19 mouse cellular contexts compared by ENCODE assay signal in the genomic region with DNA sequence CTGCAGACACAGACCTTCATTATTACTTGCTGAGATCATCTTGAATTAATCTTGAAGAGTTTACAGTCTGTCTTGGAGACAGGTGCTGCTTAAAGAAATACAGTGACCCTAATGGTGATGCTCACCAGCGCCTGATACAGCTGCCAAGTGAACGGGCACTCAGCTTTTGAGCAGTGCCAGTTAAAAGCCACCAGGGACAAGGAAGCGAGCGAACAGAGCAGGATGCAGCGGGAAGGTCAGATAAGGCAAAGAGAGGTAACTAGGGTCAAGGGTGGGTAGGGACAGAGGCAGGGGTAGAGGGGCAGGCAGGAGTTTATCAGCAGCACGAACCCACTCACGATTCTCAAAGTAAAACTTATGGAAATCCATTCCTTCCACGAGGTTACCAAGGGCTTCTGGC.
"Had no signal": no experiment of that assay in that cellular context is flagged by ENCODE, and none has a peak within 500 bp of the region (broad histone marks: within the 10 kb centered on the region; RNA-seq: fewer than 3 reads in every experiment).

No protein-coding gene starts in this region.

- H3K27ac ChIP-seq: kidney, postnatal 0 days; limb, embryonic 12.5 days; limb, embryonic 15.5 days; liver, embryonic 14.5 days; macrophage; midbrain, embryonic 12.5 days; midbrain, embryonic 15.5 days; neural tube, embryonic 12.5 days; neural tube, embryonic 15.5 days had no signal

- H3K4me2 ChIP-seq: limb, embryonic 12.5 days; limb, embryonic 15.5 days; liver, embryonic 11.5 days; lung, embryonic 14.5 days; midbrain, embryonic 12.5 days; midbrain, embryonic 15.5 days; neural tube, embryonic 12.5 days; neural tube, embryonic 15.5 days had no signal

- H3K9ac ChIP-seq: limb, embryonic 12.5 days; limb, embryonic 15.5 days; liver, embryonic 14.5 days; liver, postnatal 0 days; lung, embryonic 14.5 days; midbrain, embryonic 12.5 days; midbrain, embryonic 15.5 days; neural tube, embryonic 12.5 days; neural tube, embryonic 15.5 days had no signal

- DNase-seq: kidney, postnatal 36 days; left cerebral cortex, postnatal 4 days; liver, postnatal 0 days; lung, embryonic 14.5 days; right cerebral cortex, adult 18-20 months; right cerebral cortex, postnatal 14 days; right cerebral cortex, postnatal 4 days; thymus, postnatal 25 days had no signal

- ATAC-seq: liver, postnatal 0 days; lung, postnatal 0 days; midbrain, embryonic 15.5 days had no signal

- H3K4me3 ChIP-seq: limb, embryonic 12.5 days; limb, embryonic 15.5 days; midbrain, embryonic 12.5 days; midbrain, embryonic 15.5 days; neural tube, embryonic 12.5 days; neural tube, embryonic 15.5 days had no signal

- H3K9me3 ChIP-seq: limb, embryonic 12.5 days; limb, embryonic 15.5 days; midbrain, embryonic 12.5 days; midbrain, embryonic 15.5 days; neural tube, embryonic 12.5 days; neural tube, embryonic 15.5 days had no signal

- H3K27me3 ChIP-seq: limb, embryonic 12.5 days; limb, embryonic 15.5 days; midbrain, embryonic 12.5 days; midbrain, embryonic 15.5 days; neural tube, embryonic 12.5 days; neural tube, embryonic 15.5 days had no signal
